29 mouse cellular contexts compared by ENCODE assay signal in the genomic region with DNA sequence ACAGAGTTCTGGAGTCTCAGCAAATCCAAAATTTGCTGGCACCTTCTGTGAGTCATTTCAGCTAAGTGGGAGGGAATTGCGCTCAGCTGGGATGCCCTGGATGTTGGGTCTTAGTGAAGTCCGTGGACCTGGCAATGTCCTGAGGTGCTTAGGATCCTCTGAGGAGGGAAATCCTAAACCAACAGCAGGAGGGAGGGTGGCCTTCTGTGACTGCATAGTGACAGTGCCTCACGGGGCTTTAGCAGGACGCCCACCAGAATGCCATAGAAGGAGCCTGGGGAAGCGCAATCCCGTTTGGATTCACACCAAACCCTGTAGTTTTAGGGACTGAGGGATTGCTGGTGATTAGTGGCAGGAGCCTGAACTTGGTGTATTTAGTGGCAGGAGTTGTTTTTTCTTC. TPM values are rescaled to one million over a fixed set of nuclear protein-coding genes. Genes with fewer than 3 reads are reported as not detected.
DNase-seq lines count a peak whose midpoint lies in the region; ATAC-seq and TF ChIP-seq lines count a peak whose summit lies in the region.
"Had no signal": no experiment of that assay in that cellular context is flagged by ENCODE, and none has a peak within 500 bp of the region (broad histone marks: within the 10 kb centered on the region; RNA-seq: fewer than 3 reads in every experiment).

No protein-coding gene starts in this region.

- no peaks in the 10 kb centered on the region for H3K27me3 ChIP-seq in kidney, adult 2 months (replicated peaks; ENCODE audit: control insufficient read depth, insufficient read depth, low read length)
- H3K27me3 ChIP-seq in Patski: no peaks in the 10 kb centered on the region
- H3K27me3 ChIP-seq: embryonic facial prominence, embryonic 12.5 days; embryonic facial prominence, embryonic 15.5 days; heart, embryonic 12.5 days; heart, embryonic 15.5 days had no signal

- POLR2A ChIA-PET in Patski (lab: Charles Lee): no interaction called here

- CTCF ChIA-PET in Patski (lab: Charles Lee): no interaction called here

- peak overlapping the region; percentile 88 for H3K27ac ChIP-seq in gastrocnemius, adult 2 months
- H3K27ac ChIP-seq in kidney, adult 2 months (ENCODE audit: insufficient read depth, low read depth, low read length): peak overlapping the region; percentile 35; the same call in 1 of the 2 replicates
- H3K27ac ChIP-seq: embryonic facial prominence, embryonic 12.5 days; embryonic facial prominence, embryonic 15.5 days; hindbrain, embryonic 14.5 days; hindbrain, postnatal 0 days had no signal

- peak overlapping the region; percentile 46 for H3K4me3 ChIP-seq in gastrocnemius, adult 2 months
- no peak overlapping the region for H3K4me3 ChIP-seq in kidney, adult 2 months (ENCODE audit: insufficient read depth, low read depth, low read length)
- H3K4me3 ChIP-seq: embryonic facial prominence, embryonic 12.5 days; embryonic facial prominence, embryonic 15.5 days; heart, embryonic 12.5 days; heart, embryonic 15.5 days had no signal

- H3K36me3 ChIP-seq in kidney, adult 2 months (ENCODE audit: control insufficient read depth, insufficient read depth, low read length): no peaks in the 10 kb centered on the region
- H3K36me3 ChIP-seq: embryonic facial prominence, embryonic 12.5 days; embryonic facial prominence, embryonic 15.5 days; heart, embryonic 12.5 days; heart, embryonic 15.5 days had no signal

- ATAC-seq in Patski: peak; percentile 13
- ATAC-seq: activated CD4-positive, CD25-positive, alpha-beta regulatory T cell, adult 4 months; CD4-positive, CD25-positive, alpha-beta regulatory T cell, adult 4 months; forebrain, embryonic 14.5 days; forebrain, postnatal 0 days; hindbrain, postnatal 0 days; inflammation-experienced regulatory T-cells, adult 6 months; intestine, embryonic 16.5 days had no signal

- H3K4me1 ChIP-seq in kidney, adult 2 months (ENCODE audit: control insufficient read depth, insufficient read depth, low read length): peaks cover 58% of the 10 kb centered on the region

- 72% methylated on average over 6 of the region's 6 CpGs for WGBS in kidney, adult 2 months

- intact Hi-C loops in gastrocnemius, adult 2 months (cut with DNase I): no loop called here
- intact Hi-C loops in gastrocnemius, postnatal 14 days (cut with DNase I; ENCODE audit: low total_unique reads): no loop called here

- TF ChIP-seq CTCF in gastrocnemius, adult 2 months (IDR thresholded peaks at IDR 0.05): no peak
- TF ChIP-seq CTCF in kidney, adult 2 months (conservative IDR thresholded peaks at IDR 0.05; ENCODE audit: insufficient read depth, insufficient read length, low read depth, low read length): no peak
- no peak for TF ChIP-seq CTCF in Patski (IDR thresholded peaks at IDR 0.05)

- in situ Hi-C loops in Patski (cut with MboI; ENCODE audit: low pct_unique_long_range_greater_than_20kb): no loop called here

- TF ChIP-seq POLR2A in kidney, adult 2 months (IDR thresholded peaks at IDR 0.05; ENCODE audit: low read depth, low read length): no peak

- DNase-seq in gastrocnemius, adult 2 months: peak; percentile 51
- no peak for DNase-seq in gastrocnemius, postnatal 14 days
- no peak for DNase-seq in kidney, adult 2 months
- no peak for DNase-seq in kidney, postnatal 25 days
- DNase-seq in Patski (ENCODE audit: low read depth, low spot score): no peak
- no peak for DNase-seq in adrenal gland, postnatal 4 days (ENCODE audit: low spot score in 2 of 2)
- DNase-seq: adrenal gland, adult 8-10 months; adrenal gland, postnatal 25 days; cerebellum, adult 11 months; cerebellum, adult 2 months; cerebellum, adult 9-11 months; cerebellum, postnatal 25 days; forebrain, postnatal 0 days; gastrocnemius, postnatal 10 days; heart, postnatal 14 days; heart, postnatal 4 days; kidney, adult 18-20 months had no signal

RNA-seq across cellular contexts. Expression of a gene that starts 17.4 kb away (rescaled TPM):
- total RNA-seq in gastrocnemius, adult 2 months (2021): 10 to 100 TPM; 37.5 to 46.3 TPM
- total RNA-seq in gastrocnemius, postnatal 14 days (2021): 10 to 100 TPM; 19.3 to 20.1 TPM
- 54.2 and 64.9 TPM in 2 replicates for polyA plus RNA-seq in kidney, adult 2 months (2012; rRNA removed)
- 243 TPM for polyA plus RNA-seq in Patski (2021)
- total RNA-seq in adrenal gland, postnatal 4 days (2021): 10 to 100 TPM; 33.2 to 38.1 TPM
- total RNA-seq: MEL had no signal
